Mouse (Mus musculus) hindbrain, postnatal 0 days (tissue): Measurements from ENCODE around the gene Prpf18. TPM values are rescaled to one million over a fixed set of nuclear protein-coding genes. Genes with fewer than 3 reads are reported as not detected.
A peak's percentile ranks its signal among the peaks of the same experiment; 100 is the strongest.

ENCODE experiments used
- ATAC-seq: fragments of 200-750 bp; cut with Nextera tagmentation; 2 replicates; pipeline ENCODE4 v1.8.0; 2017; ENCODE audit warnings: mild to moderate bottlenecking, moderate TSS enrichment, moderate library complexity
- DNase-seq: peaks from one replicate; pipeline ENCODE4 v3.0.0-alpha.2; 2015; ENCODE audit warnings: low spot score
- H3K27ac ChIP-seq: fragments of 300-500 bp; sonication (generic); 2 replicates; pipeline ENCODE4 v1.5.1; 2014; ENCODE audit warnings: mild to moderate bottlenecking
- H3K27me3 ChIP-seq: fragments of 300-500 bp; sonication (generic); 2 replicates; pipeline ENCODE4 v1.6.1; 2014; ENCODE audit warnings: low read length, mixed read lengths; ENCODE audit not compliant: insufficient read depth
- H3K36me3 ChIP-seq: fragments of 300-500 bp; sonication (generic); 2 replicates; pipeline ENCODE4 v1.6.1; 2014; ENCODE audit warnings: low read length, mixed read lengths; ENCODE audit not compliant: insufficient read depth
- H3K4me1 ChIP-seq: fragments of 300-500 bp; sonication (generic); 2 replicates; pipeline ENCODE4 v1.6.1; 2014; ENCODE audit warnings: antibody characterized with exemption, low read length, mixed read lengths; ENCODE audit not compliant: insufficient read depth
- H3K4me2 ChIP-seq: fragments of 300-500 bp; sonication (generic); 2 replicates; pipeline ENCODE4 v1.6.1; 2014; ENCODE audit warnings: low read depth, mild to moderate bottlenecking, low read length, moderate library complexity, mixed read lengths
- H3K4me3 ChIP-seq: fragments of 300-500 bp; sonication (generic); 2 replicates; pipeline ENCODE4 v1.5.1; 2014; ENCODE audit warnings: low read length
- H3K9ac ChIP-seq: fragments of 300-500 bp; sonication (generic); replicated peaks from 2 replicates; pipeline ENCODE4 v1.6.1; 2014; ENCODE audit warnings: mild to moderate bottlenecking, low read length, moderate library complexity, mixed read lengths
- H3K9me3 ChIP-seq: fragments of 300-500 bp; sonication (generic); 2 replicates; pipeline ENCODE4 v1.6.1; 2016; ENCODE audit warnings: low read length, mixed read lengths
- CTCF ChIP-seq: IDR thresholded peaks from 2 replicates; pipeline ENCODE4 v1.5.1; 2016; ENCODE audit warnings: antibody characterized with exemption, control low read depth, low read depth
- WGBS: fragments of 180-500 bp; shearing (Covaris S2); extraction: QIAGEN DNeasy Blood & Tissue Kit; methylation state at CpG from one replicate; pipeline ENCODE4 v1.1.7; 2014; 5-methylcytosine and 5-hydroxymethylcytosine counted together
- polyA plus RNA-seq: library from polyadenylated mRNA; unstranded; fragments of >200 nt; fragmentation: Nextera tagmentation; extraction: Ambion mirVana; gene quantifications from 2 replicates; pipeline ENCODE4 v1.2.1, GENCODE M21; 2015
- total RNA-seq: library from RNA; depleted of rRNA; stranded (reverse); fragments of >200 nt; gene quantifications from 2 replicates; pipeline ENCODE4 v1.2.3, GENCODE M21; 2014

Gene Prpf18
- total and polyA plus RNA-seq, 2 experiments from 2014 or later, result 26.7 to 27.1 TPM

DNA sequence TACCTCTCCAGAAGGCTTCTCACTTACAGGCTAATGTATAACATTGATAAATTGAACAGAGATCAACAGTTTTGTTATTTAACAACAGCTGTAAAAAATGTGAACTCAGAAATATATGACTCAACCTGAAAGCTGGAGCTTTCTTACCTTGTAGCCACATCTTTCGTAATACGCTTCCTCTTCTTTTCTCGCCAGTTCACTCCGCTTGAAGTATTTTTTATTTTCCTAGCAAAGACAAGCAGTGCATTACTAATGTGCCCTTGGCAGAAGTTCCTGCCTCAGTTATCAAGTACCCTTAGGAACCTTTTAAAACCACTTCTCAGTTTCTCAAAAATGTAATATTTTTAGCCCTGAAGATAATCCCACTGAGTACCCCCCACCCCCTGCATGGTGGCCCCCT lies 3.8 kb downstream of the Prpf18 start:
- WGBS, result 67% methylated on average over 4 of the region's 4 CpGs
- H3K27me3 ChIP-seq, result no peaks in the 10 kb centered on the region
- DNase-seq (no peak), ATAC-seq (no peak)
- H3K4me3 ChIP-seq, result no peak overlapping the region
- peaks cover 5% of the 10 kb centered on the region; the same call in 1 of the 2 replicates for H3K36me3 ChIP-seq
- H3K4me2 ChIP-seq, result no peak overlapping the region
- H3K27ac ChIP-seq, result no peak overlapping the region
- no peak for TF ChIP-seq CTCF
- no peaks in the 10 kb centered on the region for H3K9me3 ChIP-seq
- H3K4me1 ChIP-seq, result peaks cover 6% of the 10 kb centered on the region; the same call in 1 of the 2 replicates
- no peak overlapping the region for H3K9ac ChIP-seq

DNA sequence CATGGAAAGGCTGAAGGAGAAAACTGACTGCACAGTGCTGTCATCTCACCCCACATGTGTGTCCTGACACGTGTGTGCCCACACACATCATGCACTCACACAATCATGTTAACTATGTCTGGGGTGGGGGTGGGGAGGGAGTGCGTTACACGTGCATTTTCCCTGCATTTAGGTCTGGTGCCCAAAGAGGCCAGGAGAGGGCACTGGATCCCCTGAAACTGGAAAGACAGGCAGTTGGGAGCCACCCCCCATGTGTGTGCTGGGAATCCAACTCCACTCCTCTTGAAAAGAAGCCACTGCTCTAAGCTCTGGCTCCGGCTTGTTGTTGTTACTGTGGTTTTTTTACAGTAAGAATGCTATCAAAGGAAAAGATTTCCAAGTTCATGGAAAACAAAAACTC lies 6.8 kb downstream of the Prpf18 start:
- Histone ChIP-seq H3K9me3 (no peaks in the 10 kb centered on the region), H3K27ac (no peak overlapping the region), H3K4me3 (no peak overlapping the region), H3K4me2 (no peak overlapping the region), H3K4me1 (no peaks in the 10 kb centered on the region), H3K36me3 (peaks cover 11% of the 10 kb centered on the region; the same call in 1 of the 2 replicates), H3K9ac (no peak overlapping the region), H3K27me3 (no peaks in the 10 kb centered on the region)
- 79% methylated on average over 4 of the region's 4 CpGs for WGBS
- ATAC-seq (no peak), DNase-seq (no peak)
- TF ChIP-seq CTCF, result no peak; the same call in 1 of the 2 replicates

DNA sequence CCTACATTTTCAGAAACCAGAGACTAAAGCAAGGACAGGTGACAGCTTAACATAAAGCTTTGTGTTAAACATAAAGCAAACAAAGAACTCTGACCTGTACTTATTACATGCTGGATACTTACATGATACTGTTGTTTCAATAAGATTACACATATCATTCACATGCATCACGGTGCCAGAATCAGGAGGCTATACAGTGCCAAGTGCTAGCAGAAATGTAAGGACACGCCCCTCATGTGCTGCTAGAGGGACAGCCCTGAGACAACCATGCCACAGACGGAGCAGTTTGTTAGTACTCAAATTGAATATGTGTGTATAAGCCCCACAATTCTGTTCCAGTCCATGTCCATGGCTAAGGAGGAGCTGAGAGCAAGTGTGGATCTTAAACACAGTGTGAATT lies 13.7 kb downstream of the Prpf18 start:
- H3K9ac ChIP-seq, result no peak overlapping the region
- H3K27me3 ChIP-seq, result no peaks in the 10 kb centered on the region
- no peak overlapping the region for H3K4me3 ChIP-seq
- H3K27ac ChIP-seq, result no peak overlapping the region
- ATAC-seq, result no peak
- TF ChIP-seq CTCF, result no peak
- H3K36me3 ChIP-seq, result peaks cover 43% of the 10 kb centered on the region; the same call in 1 of the 2 replicates
- no peak for DNase-seq
- WGBS, result 88% methylated on average over 3 of the region's 3 CpGs
- no peak overlapping the region for H3K4me2 ChIP-seq
- no peaks in the 10 kb centered on the region for H3K4me1 ChIP-seq
- H3K9me3 ChIP-seq, result no peaks in the 10 kb centered on the region

DNA sequence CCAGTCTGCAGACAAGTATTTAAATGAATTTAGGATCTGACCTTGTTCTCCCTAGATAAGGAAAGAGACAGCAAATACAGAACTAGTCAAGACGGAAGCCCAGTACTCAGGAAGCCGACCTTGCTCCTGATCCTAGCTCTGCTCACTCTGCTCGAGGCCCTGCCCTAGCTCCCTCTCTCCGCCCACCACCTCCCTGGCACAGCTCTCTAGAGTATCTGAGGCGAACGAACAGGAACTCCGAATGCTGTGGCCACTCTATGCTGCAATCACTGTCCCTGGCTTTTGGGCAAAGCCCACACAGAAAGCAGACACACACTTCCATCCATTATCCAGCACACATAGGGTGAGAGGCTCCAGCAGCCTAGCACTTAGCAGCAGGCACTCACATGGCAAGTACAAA lies 15.3 kb downstream of the Prpf18 start:
- no peak overlapping the region for H3K4me2 ChIP-seq
- no peaks in the 10 kb centered on the region for H3K9me3 ChIP-seq
- no peak overlapping the region for H3K4me3 ChIP-seq
- no peak for TF ChIP-seq CTCF
- no peaks in the 10 kb centered on the region for H3K4me1 ChIP-seq
- DNase-seq (no peak), ATAC-seq (no peak)
- WGBS, result 85% methylated on average over 7 of the region's 7 CpGs
- peaks cover 44% of the 10 kb centered on the region; the same call in 1 of the 2 replicates for H3K36me3 ChIP-seq
- no peak overlapping the region for H3K27ac ChIP-seq
- H3K9ac ChIP-seq, result no peak overlapping the region
- H3K27me3 ChIP-seq, result no peaks in the 10 kb centered on the region

DNA sequence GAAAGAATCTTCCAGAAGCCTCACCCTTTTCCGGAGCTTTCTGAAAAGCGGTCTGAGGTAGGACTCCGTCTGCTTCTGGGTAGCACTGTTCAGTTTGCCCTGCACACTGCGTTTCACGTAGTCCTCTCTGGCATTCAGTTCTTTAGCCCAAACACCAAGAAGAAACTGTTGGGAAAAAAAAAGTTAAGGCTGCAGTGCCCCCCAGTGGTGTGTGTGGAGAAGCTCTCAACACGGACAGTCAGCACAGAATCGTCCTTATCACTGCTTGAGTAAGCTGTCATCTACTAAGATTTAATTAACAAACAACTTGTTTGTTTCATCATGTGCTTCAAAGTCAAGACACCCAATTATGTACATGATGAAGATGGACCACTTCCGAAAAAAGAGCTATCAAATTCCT lies 16.1 kb downstream of the Prpf18 start:
- no peak overlapping the region for H3K9ac ChIP-seq
- H3K9me3 ChIP-seq, result no peaks in the 10 kb centered on the region
- peak; percentile 56 for DNase-seq
- no peaks in the 10 kb centered on the region for H3K4me1 ChIP-seq
- H3K27me3 ChIP-seq, result no peaks in the 10 kb centered on the region
- no peak overlapping the region for H3K27ac ChIP-seq
- no peak overlapping the region for H3K4me3 ChIP-seq
- H3K36me3 ChIP-seq, result peaks cover 44% of the 10 kb centered on the region; the same call in 1 of the 2 replicates
- 82% methylated on average over 8 of the region's 8 CpGs for WGBS
- no peak for ATAC-seq
- peak; percentile 62 for TF ChIP-seq CTCF
- H3K4me2 ChIP-seq, result no peak overlapping the region

DNA sequence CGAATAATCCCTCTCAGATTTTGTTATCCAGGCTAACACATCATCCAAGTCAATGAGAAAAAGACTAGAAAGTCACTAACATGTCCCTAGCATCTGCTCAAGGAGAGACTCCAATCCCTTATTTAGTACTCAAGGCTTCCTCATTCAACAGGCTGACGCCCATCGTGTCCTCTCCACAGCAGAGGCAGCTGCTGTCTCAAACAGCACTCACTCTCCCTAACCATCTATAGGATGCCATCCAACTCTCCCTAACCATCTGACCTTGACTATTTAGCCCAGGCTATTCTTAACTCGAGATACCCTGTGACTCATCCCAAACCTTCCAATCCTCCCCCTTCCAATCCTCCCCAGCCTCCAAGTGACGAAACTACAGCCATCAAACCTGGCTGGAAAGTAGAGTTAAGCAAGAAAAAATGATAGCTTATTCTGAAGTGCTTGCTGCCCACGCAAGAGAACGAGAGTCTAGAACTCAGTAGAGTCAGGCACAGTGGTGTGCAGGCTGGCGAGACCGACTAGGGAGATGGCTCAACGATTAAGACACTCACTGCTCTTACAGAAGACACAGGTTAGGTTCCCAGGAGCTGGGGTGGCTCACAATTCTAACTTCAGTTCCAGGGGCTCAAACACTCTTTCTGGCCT lies 21.6 kb downstream of the Prpf18 start:
- H3K9me3 ChIP-seq, result no peaks in the 10 kb centered on the region
- H3K36me3 ChIP-seq, result peaks cover 25% of the 10 kb centered on the region; the same call in 1 of the 2 replicates
- 96% methylated on average over 10 of the region's 10 CpGs for WGBS
- H3K4me3 ChIP-seq, result no peak overlapping the region
- ATAC-seq (no peak), DNase-seq (no peak)
- no peaks in the 10 kb centered on the region for H3K27me3 ChIP-seq
- no peaks in the 10 kb centered on the region for H3K4me1 ChIP-seq
- no peak for TF ChIP-seq CTCF
- no peak overlapping the region for H3K4me2 ChIP-seq
- H3K27ac ChIP-seq, result no peak overlapping the region
- no peak overlapping the region for H3K9ac ChIP-seq

DNA sequence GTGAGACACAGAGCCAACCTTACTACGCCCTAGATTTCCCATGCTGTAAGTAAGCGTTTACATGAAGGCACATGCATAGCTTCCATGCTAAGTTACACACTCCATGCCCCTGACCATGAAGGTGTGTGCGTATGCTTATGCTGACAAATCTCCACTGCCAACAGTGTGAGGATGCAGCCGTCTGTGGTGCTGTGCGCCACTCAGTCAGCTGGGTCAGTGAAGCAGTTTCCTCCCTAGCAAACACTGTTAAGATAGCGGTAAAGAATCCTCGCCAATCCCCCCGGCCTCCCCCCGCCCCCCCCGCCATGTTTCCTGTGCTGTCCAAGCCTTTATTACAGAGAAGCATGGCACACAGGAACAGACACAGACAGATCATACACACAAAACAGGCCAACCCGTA lies 22.4 kb downstream of the Prpf18 start:
- WGBS, result 93% methylated on average over 11 of the region's 11 CpGs
- peaks cover 16% of the 10 kb centered on the region; the same call in 1 of the 2 replicates for H3K36me3 ChIP-seq

More for the DNA sequence above, 22.4 kb downstream of the Prpf18 start:
- no peaks in the 10 kb centered on the region for H3K27me3 ChIP-seq
- no peaks in the 10 kb centered on the region for H3K9me3 ChIP-seq
- H3K4me1 ChIP-seq, result no peaks in the 10 kb centered on the region
- no peak overlapping the region for H3K4me3 ChIP-seq
- DNase-seq (no peak), ATAC-seq (no peak)
- H3K27ac ChIP-seq, result no peak overlapping the region
- TF ChIP-seq CTCF, result no peak
- no peak overlapping the region for H3K4me2 ChIP-seq
- no peak overlapping the region for H3K9ac ChIP-seq
